Mouse (Mus musculus) left cerebral cortex, adult 9 months (tissue): ENCODE data around the gene Arhgef19.

Experiments used
- DNase-seq, 2 experiments: peaks; one replicate each; pipeline ENCODE4 v3.0.0; 2022; ENCODE audit warnings: low spot score in 2 of 2

Arhgef19 gene

DNA sequence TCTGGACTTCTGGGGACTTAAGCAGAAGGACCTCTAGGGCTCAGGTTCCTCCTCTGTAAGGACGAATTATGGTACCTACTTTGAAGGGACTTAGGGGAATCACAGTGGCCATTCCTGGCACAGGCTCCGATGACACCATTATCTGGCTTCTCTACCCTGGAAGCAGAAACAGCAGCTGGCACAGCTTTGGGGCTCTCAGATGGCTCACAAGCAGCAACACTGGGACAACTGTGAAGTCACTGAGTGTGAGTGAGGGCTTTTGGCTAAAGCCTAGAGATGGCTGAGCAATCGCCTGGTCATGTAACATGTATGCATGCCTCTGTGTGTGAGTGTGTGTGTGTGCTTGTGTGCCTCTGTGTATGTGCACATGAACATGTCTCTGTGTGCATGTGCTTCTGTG, 2.4 kb upstream of the Arhgef19 start:
- DNase-seq: no peak

DNA sequence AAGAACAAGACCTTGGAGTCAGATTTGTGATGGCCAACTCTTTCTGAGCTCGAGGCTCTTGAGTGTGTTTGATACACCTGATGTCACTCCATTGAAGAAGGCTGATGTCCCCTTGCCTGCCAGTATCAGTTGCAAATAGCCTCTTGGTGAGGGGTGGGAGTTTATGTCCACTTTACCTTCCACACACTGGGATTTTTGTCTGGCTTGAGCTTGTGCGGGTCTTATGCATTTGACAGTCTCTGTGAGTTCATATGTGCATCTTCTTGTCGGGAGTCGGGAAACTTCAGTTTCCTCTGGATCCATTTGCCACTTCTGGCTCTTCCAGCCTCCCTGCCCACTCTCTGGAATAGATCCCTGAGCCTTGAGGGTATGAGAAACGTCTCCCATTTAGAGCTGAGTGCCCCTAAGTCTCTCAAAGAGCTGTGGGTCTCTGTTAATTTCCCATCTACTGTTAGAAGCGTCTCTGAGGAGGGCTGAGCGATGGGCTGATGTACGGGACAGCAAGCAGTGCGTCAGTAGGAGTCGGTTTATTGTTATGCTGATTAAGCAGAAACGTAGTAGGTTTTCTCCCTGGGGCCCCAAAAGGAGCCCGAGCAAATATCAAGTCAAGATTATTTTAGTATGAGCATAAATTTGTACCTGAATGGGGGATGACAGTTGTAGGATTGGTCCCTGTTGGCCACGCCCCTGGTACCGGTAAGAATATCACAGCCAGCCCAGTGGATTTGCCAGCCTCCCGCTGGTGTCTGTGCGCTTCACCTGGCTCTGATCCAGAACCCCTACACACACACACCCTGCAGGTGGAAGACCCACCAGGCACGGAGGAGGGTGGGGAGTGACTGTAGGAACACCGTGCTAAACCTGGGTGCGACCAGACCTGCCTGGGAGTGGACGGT, 559 bp upstream of the Arhgef19 start:
- no peak for DNase-seq

GRCm38 (mm10) chr4:141240617-141241016, 1.3 kb downstream of the Arhgef19 start:
- no peak for DNase-seq

- no peak for DNase-seq
These were observed 2.6 kb downstream of the Arhgef19 start for GRCm38 (mm10) chr4:141241861-141242260.

- peak in 1 of 2 experiments; percentile 44 for DNase-seq
These were observed 3.4 kb downstream of the Arhgef19 start for GRCm38 (mm10) chr4:141242651-141243241.

- no peak for DNase-seq
These were observed 4.3 kb downstream of the Arhgef19 start for GRCm38 (mm10) chr4:141243636-141244035.

- no peak for DNase-seq
These were observed 5.1 kb downstream of the Arhgef19 start for GRCm38 (mm10) chr4:141244401-141244800.

DNA sequence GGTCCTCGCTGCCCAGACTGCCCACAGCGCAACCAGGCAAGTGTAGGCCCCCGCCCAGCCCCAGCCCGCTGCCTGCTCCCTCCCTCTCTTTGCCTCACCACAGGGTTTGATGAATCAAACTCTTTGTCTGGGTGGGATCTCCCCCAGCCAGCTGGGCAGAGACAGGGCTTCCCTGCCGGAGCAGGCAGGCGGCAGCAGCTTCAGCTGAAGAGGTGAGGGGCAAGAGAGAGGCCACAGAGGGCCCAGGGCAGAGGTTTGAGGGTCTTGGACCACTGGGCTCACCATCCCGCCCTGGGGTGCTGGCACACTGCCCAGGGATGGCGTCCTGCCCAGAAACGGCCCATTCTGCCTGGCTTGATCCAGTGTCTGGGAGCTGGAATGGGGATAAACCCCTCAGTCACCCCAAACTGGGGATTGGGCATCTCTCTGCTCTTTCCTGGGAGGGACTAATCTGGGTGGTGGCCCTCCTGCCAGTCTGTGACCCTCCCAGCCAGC, 5.7 kb downstream of the Arhgef19 start:
- DNase-seq: peak; percentile 40 to 67

- no peak for DNase-seq
These were observed 7.0 kb downstream of the Arhgef19 start for GRCm38 (mm10) chr4:141246089-141246997.

GRCm38 (mm10) chr4:141246998-141247350, 7.7 kb downstream of the Arhgef19 start:
- DNase-seq: no peak

DNA sequence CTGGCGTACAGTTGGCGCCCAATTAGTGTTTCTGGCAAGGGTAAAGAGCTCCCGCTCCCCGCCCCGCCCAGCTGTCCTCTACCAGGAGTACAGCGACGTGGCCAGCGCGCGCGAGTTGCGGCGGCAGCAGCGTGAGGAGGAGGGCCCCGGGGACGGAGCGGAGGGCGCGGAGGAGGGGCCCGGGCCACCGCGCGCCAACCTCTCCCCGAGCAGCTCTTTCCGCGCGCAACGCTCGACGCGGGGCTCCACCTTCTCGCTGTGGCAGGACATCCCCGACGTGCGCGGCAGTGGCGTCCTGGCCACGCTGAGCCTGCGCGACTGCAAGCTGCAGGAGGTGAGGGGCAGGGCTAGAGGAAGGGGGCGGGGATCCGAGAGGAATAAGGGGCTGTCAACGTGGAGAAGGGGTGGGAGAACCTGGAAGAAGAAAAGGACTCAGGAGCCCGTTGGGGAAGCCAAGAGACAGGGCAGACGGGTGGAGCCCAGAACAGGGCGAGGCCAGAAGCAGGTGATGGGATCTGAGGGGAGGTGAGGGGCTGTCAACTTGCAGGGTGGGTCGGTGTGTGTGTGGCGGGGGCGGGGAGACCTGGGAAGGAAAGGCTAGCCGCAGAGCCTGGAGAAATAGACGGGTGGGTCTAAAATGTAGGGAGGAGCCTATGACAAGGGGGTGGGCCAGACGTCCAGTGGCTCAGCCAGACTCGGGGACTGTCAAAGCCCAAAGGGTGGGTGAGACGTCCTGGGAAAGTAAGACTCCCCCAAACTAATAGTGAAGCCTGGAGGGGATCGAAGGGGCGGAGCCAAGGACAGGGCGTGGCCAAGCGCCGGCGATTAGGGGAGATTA, 8.7 kb downstream of the Arhgef19 start:
- DNase-seq: no peak

DNA sequence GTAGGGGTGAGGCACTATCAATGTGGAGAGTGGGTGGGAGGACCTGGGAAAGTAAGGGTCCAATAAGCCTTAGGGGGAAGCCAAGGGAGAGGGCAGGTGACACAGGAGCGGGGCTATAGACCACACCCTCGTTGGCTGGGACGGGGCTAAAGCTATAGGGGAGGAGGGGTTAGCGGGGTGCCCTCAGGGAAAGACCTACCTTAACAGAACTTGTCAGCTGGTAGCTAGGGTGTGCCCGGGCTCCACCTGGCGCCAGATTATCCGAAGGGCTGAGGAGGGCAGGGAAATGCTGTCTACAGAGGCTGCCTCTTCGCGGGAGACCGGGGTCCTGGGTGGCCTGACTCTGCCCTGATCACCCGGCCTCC, 9.3 kb downstream of the Arhgef19 start:
- no peak for DNase-seq

GRCm38 (mm10) chr4:141249383-141249782, 10.1 kb downstream of the Arhgef19 start:
- no peak for DNase-seq

- no peak for DNase-seq
These were observed 11.8 kb downstream of the Arhgef19 start for GRCm38 (mm10) chr4:141251071-141251470.

DNA sequence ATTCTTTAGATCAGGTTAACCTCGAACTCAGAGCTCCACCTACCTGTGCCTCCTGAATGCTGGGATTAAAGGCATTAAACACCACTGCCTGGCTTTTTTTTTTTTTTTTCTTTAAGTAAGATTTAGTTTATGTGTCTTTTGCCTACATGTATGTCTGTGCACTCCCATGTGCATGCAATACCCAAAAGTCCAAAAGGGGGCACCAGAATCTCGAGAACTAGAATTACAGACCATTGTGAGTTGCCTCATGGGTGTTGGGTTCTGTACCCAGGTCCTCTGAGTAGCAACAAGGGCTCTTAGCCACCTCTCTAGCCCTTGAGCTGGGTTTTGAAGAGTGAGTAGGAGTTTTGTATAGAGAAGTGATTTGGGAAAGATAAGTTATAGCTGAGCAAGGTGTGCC, 13.3 kb downstream of the Arhgef19 start:
- DNase-seq: no peak

GRCm38 (mm10) chr4:141254234-141254633, 14.9 kb downstream of the Arhgef19 start:
- no peak for DNase-seq

- no peak for DNase-seq
These were observed 18.1 kb downstream of the Arhgef19 start for GRCm38 (mm10) chr4:141257440-141257839.

GRCm38 (mm10) chr4:141259413-141259812, 20.1 kb downstream of the Arhgef19 start:
- DNase-seq: no peak

GRCm38 (mm10) chr4:141260007-141260723, 20.9 kb downstream of the Arhgef19 start:
- no peak for DNase-seq

DNA sequence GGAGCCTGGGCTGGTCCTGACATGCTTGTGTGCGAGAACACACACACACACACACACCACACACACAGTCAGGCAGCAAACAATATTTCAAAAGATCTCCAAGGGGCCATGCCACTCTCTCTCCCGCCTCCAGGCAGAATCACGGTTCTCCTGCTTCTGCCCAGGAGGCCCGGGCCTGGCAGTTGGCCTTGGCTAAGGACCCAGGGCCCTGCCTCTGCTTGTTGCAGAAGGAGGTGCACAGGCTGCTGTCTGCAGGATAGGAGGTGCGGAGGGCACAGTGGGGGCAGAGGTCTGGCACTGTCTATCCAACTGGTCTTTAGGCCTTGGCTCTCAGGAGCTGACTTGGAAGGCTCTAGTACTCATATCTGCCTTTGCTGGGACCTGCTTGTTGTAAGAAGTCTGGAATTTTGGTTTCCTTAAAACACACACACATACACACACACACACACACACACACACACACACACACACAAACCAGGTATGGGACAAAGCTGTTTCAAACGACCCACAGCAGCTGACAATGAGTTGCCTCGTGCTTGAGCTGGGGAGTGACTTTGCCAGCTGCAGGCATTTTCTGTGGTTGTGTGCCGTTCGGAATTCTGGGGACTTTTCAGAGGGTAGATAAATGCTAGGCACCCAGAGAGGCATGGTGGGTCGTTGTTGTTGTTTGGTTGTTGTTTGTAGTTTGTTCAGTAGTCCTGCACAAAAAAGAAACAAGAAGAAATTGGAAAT, 23.8 kb downstream of the Arhgef19 start:
- no peak for DNase-seq
